Mouse (Mus musculus) embryonic facial prominence, embryonic 10.5 days (tissue): ENCODE measurements around the gene Stk24. TPM values are rescaled to one million over a fixed set of nuclear protein-coding genes. Genes with fewer than 3 reads are reported as not detected.

Experiments
- DNase-seq: peaks from one replicate; pipeline ENCODE4 v3.0.0-alpha.2; 2017; ENCODE audit warnings: low spot score
- H3K27ac ChIP-seq: fragments of 300-500 bp; sonication (generic); replicated peaks from 2 replicates; pipeline ENCODE4 v1.5.1; 2016; ENCODE audit warnings: mild to moderate bottlenecking
- H3K27me3 ChIP-seq: fragments of 300-500 bp; sonication (generic); replicated peaks from 2 replicates; pipeline ENCODE4 v1.6.1; 2016; ENCODE audit warnings: low read depth, mild to moderate bottlenecking; ENCODE audit not compliant: poor library complexity, severe bottlenecking
- H3K36me3 ChIP-seq: fragments of 300-500 bp; sonication (generic); replicated peaks from 2 replicates; pipeline ENCODE4 v1.6.1; 2016; ENCODE audit warnings: mild to moderate bottlenecking, moderate library complexity
- H3K4me1 ChIP-seq: fragments of 300-500 bp; sonication (generic); 2 replicates; pipeline ENCODE4 v1.6.1; 2016
- H3K4me3 ChIP-seq: fragments of 300-500 bp; sonication (generic); 2 replicates; pipeline ENCODE4 v1.5.1; 2016; ENCODE audit warnings: mild to moderate bottlenecking, moderate library complexity
- H3K9me3 ChIP-seq: fragments of 300-500 bp; sonication (generic); 2 replicates; pipeline ENCODE4 v1.6.1; 2016; ENCODE audit warnings: mild to moderate bottlenecking
- whole genome bisulfite sequencing: fragments of 180-500 bp; shearing (Covaris S2); methylation state at CpG from one replicate; pipeline ENCODE4 v1.1.7; 2016; 5-methylcytosine and 5-hydroxymethylcytosine counted together
- polyA plus RNA-seq: library from polyadenylated mRNA; unstranded; fragments of >200 nt; fragmentation: Nextera tagmentation; extraction: Ambion mirVana; gene quantifications from 2 replicates; pipeline ENCODE4 v1.2.1, GENCODE M21; 2016

Stk24 gene
- polyA plus RNA-seq, 1 experiment from 2014 or later: 39.9 TPM

GRCm38 (mm10) chr14:121316631-121317311 lies 63.0 kb downstream of the Stk24 start:
- Histone ChIP-seq H3K4me1 (peaks cover 36% of the 10 kb centered on the region), H3K27me3 (no peaks in the 10 kb centered on the region), H3K36me3 (no peaks in the 10 kb centered on the region), H3K4me3 (no peak overlapping the region), H3K27ac (peak overlapping the region; percentile 24; the same call in 1 of the 2 replicates), H3K9me3 (no peaks in the 10 kb centered on the region)
- 81% methylated on average over 13 of the region's 13 CpGs for WGBS
- no peak for DNase-seq

- WGBS: 66% methylated on average over 5 of the region's 5 CpGs
- peaks cover 41% of the 10 kb centered on the region for H3K4me1 ChIP-seq
Measured at GRCm38 (mm10) chr14:121316136-121316535, 63.7 kb downstream of the Stk24 start.

GRCm38 (mm10) chr14:121314934-121315333 lies 64.9 kb downstream of the Stk24 start:
- H3K9me3 ChIP-seq: no peaks in the 10 kb centered on the region
- no peaks in the 10 kb centered on the region for H3K27me3 ChIP-seq
- H3K36me3 ChIP-seq: no peaks in the 10 kb centered on the region
- no peak overlapping the region for H3K4me3 ChIP-seq
- no peak for DNase-seq
- H3K4me1 ChIP-seq: peaks cover 53% of the 10 kb centered on the region
- 89% methylated on average over 3 of the region's 3 CpGs for WGBS
- H3K27ac ChIP-seq: no peak overlapping the region

More at GRCm38 (mm10) chr14:121316136-121316535, 63.7 kb downstream of the Stk24 start:
- Histone ChIP-seq H3K9me3 (no peaks in the 10 kb centered on the region), H3K27me3 (no peaks in the 10 kb centered on the region), H3K4me3 (no peak overlapping the region), H3K36me3 (no peaks in the 10 kb centered on the region), H3K27ac (0 out of 2 replicates have a peak overlapping the region, but pooled peaks have one; percentile 26)
- no peak for DNase-seq

GRCm38 (mm10) chr14:121313283-121313682 lies 66.5 kb downstream of the Stk24 start:
- H3K27ac ChIP-seq: no peak overlapping the region
- no peak overlapping the region for H3K4me3 ChIP-seq
- H3K9me3 ChIP-seq: no peaks in the 10 kb centered on the region
- 94% methylated on average over 10 of the region's 10 CpGs for WGBS
- no peak for DNase-seq
- peaks cover 59% of the 10 kb centered on the region for H3K4me1 ChIP-seq
- no peaks in the 10 kb centered on the region for H3K36me3 ChIP-seq
- H3K27me3 ChIP-seq: no peaks in the 10 kb centered on the region

GRCm38 (mm10) chr14:121311083-121311482 lies 68.7 kb downstream of the Stk24 start:
- no peak for DNase-seq
- 87% methylated on average over 2 of the region's 2 CpGs for WGBS
- no peak overlapping the region for H3K4me3 ChIP-seq
- H3K27ac ChIP-seq: no peak overlapping the region
- peaks cover 10% of the 10 kb centered on the region for H3K36me3 ChIP-seq
- H3K4me1 ChIP-seq: peaks cover 45% of the 10 kb centered on the region
- H3K9me3 ChIP-seq: no peaks in the 10 kb centered on the region
- H3K27me3 ChIP-seq: no peaks in the 10 kb centered on the region

GRCm38 (mm10) chr14:121310325-121311080 lies 69.3 kb downstream of the Stk24 start:
- 82% methylated on average over 6 of the region's 6 CpGs for WGBS
- H3K27ac ChIP-seq: 0 out of 2 replicates have a peak overlapping the region, but pooled peaks have one; percentile 44
- H3K4me1 ChIP-seq: peaks cover 40% of the 10 kb centered on the region
- H3K27me3 ChIP-seq: no peaks in the 10 kb centered on the region
- H3K36me3 ChIP-seq: peaks cover 10% of the 10 kb centered on the region
- DNase-seq: no peak
- H3K4me3 ChIP-seq: no peak overlapping the region
- no peaks in the 10 kb centered on the region for H3K9me3 ChIP-seq

GRCm38 (mm10) chr14:121309909-121310308 lies 69.9 kb downstream of the Stk24 start:
- no peaks in the 10 kb centered on the region for H3K27me3 ChIP-seq
- no peak for DNase-seq
- 66% methylated on average over 3 of the region's 3 CpGs for WGBS
- H3K4me3 ChIP-seq: no peak overlapping the region
- H3K4me1 ChIP-seq: peaks cover 37% of the 10 kb centered on the region
- peaks cover 10% of the 10 kb centered on the region for H3K36me3 ChIP-seq
- H3K9me3 ChIP-seq: no peaks in the 10 kb centered on the region
- H3K27ac ChIP-seq: 0 out of 2 replicates have a peak overlapping the region, but pooled peaks have one; percentile 44

- Histone ChIP-seq H3K27me3 (no peaks in the 10 kb centered on the region), H3K9me3 (no peaks in the 10 kb centered on the region), H3K36me3 (peaks cover 30% of the 10 kb centered on the region), H3K4me1 (peaks cover 22% of the 10 kb centered on the region), H3K27ac (no peak overlapping the region), H3K4me3 (no peak overlapping the region)
- no peak for DNase-seq
- WGBS: 80% methylated on average over 8 of the region's 8 CpGs
Measured at GRCm38 (mm10) chr14:121305316-121306064, 74.3 kb downstream of the Stk24 start.

GRCm38 (mm10) chr14:121304523-121304922 lies 75.3 kb downstream of the Stk24 start:
- H3K9me3 ChIP-seq: no peaks in the 10 kb centered on the region
- 63% methylated on average over 7 of the region's 7 CpGs for WGBS
- DNase-seq: peak; percentile 19
- H3K27me3 ChIP-seq: no peaks in the 10 kb centered on the region
- peaks cover 12% of the 10 kb centered on the region for H3K4me1 ChIP-seq
- no peak overlapping the region for H3K4me3 ChIP-seq
- peaks cover 40% of the 10 kb centered on the region for H3K36me3 ChIP-seq
- H3K27ac ChIP-seq: no peak overlapping the region

GRCm38 (mm10) chr14:121299093-121299492 lies 80.7 kb downstream of the Stk24 start:
- no peak for DNase-seq
- H3K9me3 ChIP-seq: no peaks in the 10 kb centered on the region
- 92% methylated on average over 9 of the region's 9 CpGs for WGBS
- no peaks in the 10 kb centered on the region for H3K4me1 ChIP-seq
- H3K27ac ChIP-seq: no peak overlapping the region
- no peaks in the 10 kb centered on the region for H3K27me3 ChIP-seq
- no peak overlapping the region for H3K4me3 ChIP-seq
- peaks cover 76% of the 10 kb centered on the region for H3K36me3 ChIP-seq

- no peak for DNase-seq
- no peaks in the 10 kb centered on the region for H3K27me3 ChIP-seq
- 93% methylated on average over 5 of the region's 5 CpGs for WGBS
- H3K4me1 ChIP-seq: no peaks in the 10 kb centered on the region
- no peak overlapping the region for H3K4me3 ChIP-seq
- no peak overlapping the region for H3K27ac ChIP-seq
- peaks cover 82% of the 10 kb centered on the region for H3K36me3 ChIP-seq
- H3K9me3 ChIP-seq: no peaks in the 10 kb centered on the region
Measured at GRCm38 (mm10) chr14:121298537-121298936, 81.3 kb downstream of the Stk24 start.

- Histone ChIP-seq H3K4me3 (no peak overlapping the region), H3K27me3 (no peaks in the 10 kb centered on the region), H3K9me3 (no peaks in the 10 kb centered on the region), H3K36me3 (peaks cover 92% of the 10 kb centered on the region), H3K27ac (no peak overlapping the region), H3K4me1 (no peaks in the 10 kb centered on the region)
- WGBS: 96% methylated on average over 6 of the region's 6 CpGs
- no peak for DNase-seq
Measured at GRCm38 (mm10) chr14:121297103-121297502, 82.7 kb downstream of the Stk24 start.
